Mouse (Mus musculus) G1E (cell line): ENCODE measurements around the gene Pold3.

Experiments
- CTCF ChIP-seq: IDR thresholded peaks from 2 replicates; pipeline ENCODE4 v1.5.1; 2012; ENCODE audit warnings: low read depth, low read length, inconsistent platforms, mixed read lengths
- GATA1 ChIP-seq: IDR thresholded peaks from 2 replicates; pipeline ENCODE4 v1.6.1; 2012; ENCODE audit warnings: borderline replicate concordance, low read length, inconsistent platforms, mixed read lengths
- TAL1 ChIP-seq: conservative IDR thresholded peaks from 2 replicates; pipeline ENCODE4 v1.6.1; 2012; ENCODE audit warnings: low read depth, low read length, inconsistent platforms, mixed read lengths

- TF ChIP-seq CTCF (no peak), GATA1 (no peak), TAL1 (no peak)
Observed at GRCm38 (mm10) chr7:100132379-100132778, 11.0 kb upstream of the Pold3 start.
